Mouse (Mus musculus): Measurements from ENCODE around the gene Hspa12b. TPM values are rescaled to one million over a fixed set of nuclear protein-coding genes. Genes with fewer than 3 reads are reported as not detected.

Hspa12b gene
- polyA plus RNA-seq (2015; fragmentation: Nextera tagmentation; extraction: Ambion mirVana) = 20.3 and 21.3 TPM in 2 replicates

- H3K4me1 ChIP-seq = peaks cover 56% of the 10 kb centered on the region
- ATAC-seq (replicated peaks; ENCODE audit: low FRiP score) = peak; percentile 93
- WGBS = 0% methylated on average over 28 of the region's 28 CpGs
Observed at GRCm38 (mm10) chr2:131127161-131127730, at the start of gene Hspa12b. TSS of gene Hspa12b (plus strand) at chr2:131127280.

DNA sequence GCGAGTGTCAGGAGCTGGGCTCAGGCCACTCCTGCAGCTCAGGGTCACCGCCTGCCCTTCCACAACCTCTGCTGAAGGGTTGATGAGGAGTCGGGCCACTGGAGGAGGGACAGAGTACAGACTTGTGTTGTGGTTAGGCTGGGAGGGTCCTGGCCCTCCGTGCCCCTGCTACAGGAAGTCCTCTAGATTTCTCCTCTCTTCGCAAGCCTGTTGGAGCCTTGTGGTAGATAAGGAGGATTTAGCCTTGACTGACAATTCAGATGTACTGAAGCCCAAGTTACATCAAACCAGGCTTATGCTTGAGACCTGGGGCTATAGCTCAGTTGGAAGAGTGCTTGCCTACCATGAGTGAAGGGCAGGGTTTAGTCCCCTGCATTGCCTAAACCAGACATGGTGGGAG is 46.6 kb upstream of the Hspa12b start:
- WGBS = 66% methylated on average over 5 of the region's 5 CpGs
- no peaks in the 10 kb centered on the region for H3K36me3 ChIP-seq
- no peaks in the 10 kb centered on the region for H3K27me3 ChIP-seq
- no peak overlapping the region for H3K27ac ChIP-seq
- H3K4me3 ChIP-seq (replicated peaks) = no peak overlapping the region
- no peak overlapping the region for H3K4me2 ChIP-seq
- H3K9ac ChIP-seq = no peak overlapping the region
- no peak for ATAC-seq (replicated peaks; ENCODE audit: low FRiP score)
- no peaks in the 10 kb centered on the region for H3K4me1 ChIP-seq
- H3K9me3 ChIP-seq (replicated peaks) = no peaks in the 10 kb centered on the region

More at GRCm38 (mm10) chr2:131127161-131127730, at the start of gene Hspa12b:
- H3K4me3 ChIP-seq (replicated peaks) = peak within 1 kb of the TSS; percentile 57
- H3K36me3 ChIP-seq = no peaks in the 10 kb centered on the region
- H3K9ac ChIP-seq = peak within 1 kb of the TSS; percentile 59
- H3K27ac ChIP-seq = peak within 1 kb of the TSS; percentile 86
- peak within 1 kb of the TSS; percentile 62 for H3K4me2 ChIP-seq
- H3K27me3 ChIP-seq = no peaks in the 10 kb centered on the region
- H3K9me3 ChIP-seq (replicated peaks) = no peaks in the 10 kb centered on the region

GRCm38 (mm10) chr2:131084206-131084605 is 42.9 kb upstream of the Hspa12b start:
- no peak overlapping the region for H3K4me2 ChIP-seq
- no peaks in the 10 kb centered on the region for H3K9me3 ChIP-seq (replicated peaks)
- H3K4me3 ChIP-seq (replicated peaks) = no peak overlapping the region
- WGBS = 83% methylated on average over 4 of the region's 4 CpGs
- peaks cover 12% of the 10 kb centered on the region for H3K4me1 ChIP-seq
- no peak for ATAC-seq (replicated peaks; ENCODE audit: low FRiP score)
- no peak overlapping the region for H3K27ac ChIP-seq
- no peak overlapping the region for H3K9ac ChIP-seq
- H3K27me3 ChIP-seq = no peaks in the 10 kb centered on the region
- no peaks in the 10 kb centered on the region for H3K36me3 ChIP-seq

- Histone ChIP-seq H3K27ac (peak within 1 kb of the TSS; percentile 37; the same call in 1 of the 2 replicates), H3K4me2 (no peak within 1 kb of the TSS), H3K4me1 (peaks cover 12% of the 10 kb centered on the region), H3K27me3 (no peaks in the 10 kb centered on the region), H3K4me3 (replicated peaks) (no peak within 1 kb of the TSS), H3K36me3 (no peaks in the 10 kb centered on the region), H3K9ac (no peak within 1 kb of the TSS), H3K9me3 (replicated peaks) (no peaks in the 10 kb centered on the region)
- WGBS = 75% methylated on average over 11 of the region's 11 CpGs
- ATAC-seq (replicated peaks; ENCODE audit: low FRiP score) = no peak
Observed at GRCm38 (mm10) chr2:131086667-131087390, 40.3 kb upstream of the Hspa12b start, which contains the start of gene Siglec1. TSS of gene Siglec1 (minus strand) at chr2:131086765.

DNA sequence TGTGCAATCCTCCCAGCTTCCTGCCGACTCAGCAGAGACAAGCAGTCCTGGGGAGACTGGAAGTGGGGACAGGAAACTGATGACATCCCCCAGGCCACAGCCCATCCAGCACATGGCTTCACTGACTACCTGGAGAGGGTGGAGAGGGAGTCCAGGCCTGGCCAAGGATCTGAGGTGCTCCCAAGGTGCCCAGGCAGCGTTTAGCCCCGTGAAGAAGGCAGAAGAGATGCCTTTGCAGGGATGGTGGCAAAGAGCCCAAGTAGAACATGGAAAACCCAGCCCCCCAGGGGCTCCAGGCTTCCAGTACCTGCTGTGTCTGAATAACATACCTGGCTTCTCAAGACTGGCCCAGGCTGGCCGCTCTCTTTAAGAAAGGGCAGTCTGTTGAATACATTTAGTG is 38.5 kb upstream of the Hspa12b start:
- H3K27ac ChIP-seq = no peak overlapping the region
- peaks cover 12% of the 10 kb centered on the region for H3K4me1 ChIP-seq
- 75% methylated on average over 4 of the region's 4 CpGs for WGBS

GRCm38 (mm10) chr2:131089634-131090033 is 37.4 kb upstream of the Hspa12b start:
- Histone ChIP-seq H3K27ac (no peak overlapping the region), H3K4me1 (peaks cover 12% of the 10 kb centered on the region), H3K9me3 (replicated peaks) (no peaks in the 10 kb centered on the region), H3K4me2 (no peak overlapping the region), H3K36me3 (no peaks in the 10 kb centered on the region), H3K9ac (no peak overlapping the region), H3K27me3 (no peaks in the 10 kb centered on the region), H3K4me3 (replicated peaks) (no peak overlapping the region)
- WGBS = 76% methylated on average over 1 of the region's 1 CpGs
- ATAC-seq (replicated peaks; ENCODE audit: low FRiP score) = no peak

More for the DNA sequence above, 38.5 kb upstream of the Hspa12b start:
- Histone ChIP-seq H3K27me3 (no peaks in the 10 kb centered on the region), H3K9ac (no peak overlapping the region), H3K4me2 (no peak overlapping the region), H3K36me3 (no peaks in the 10 kb centered on the region), H3K9me3 (replicated peaks) (no peaks in the 10 kb centered on the region), H3K4me3 (replicated peaks) (no peak overlapping the region)
- no peak for ATAC-seq (replicated peaks; ENCODE audit: low FRiP score)

- Histone ChIP-seq H3K9me3 (replicated peaks) (no peaks in the 10 kb centered on the region), H3K4me1 (peaks cover 16% of the 10 kb centered on the region), H3K9ac (no peak overlapping the region), H3K27me3 (no peaks in the 10 kb centered on the region), H3K27ac (0 out of 2 replicates have a peak overlapping the region, but pooled peaks have one; percentile 22), H3K36me3 (no peaks in the 10 kb centered on the region), H3K4me3 (replicated peaks) (no peak overlapping the region), H3K4me2 (no peak overlapping the region)
- 66% methylated on average over 3 of the region's 3 CpGs for WGBS
- ATAC-seq (replicated peaks; ENCODE audit: low FRiP score) = no peak
Observed at GRCm38 (mm10) chr2:131090852-131091251, 36.2 kb upstream of the Hspa12b start.

GRCm38 (mm10) chr2:131093577-131093976 is 33.5 kb upstream of the Hspa12b start:
- no peak overlapping the region for H3K27ac ChIP-seq
- no peak overlapping the region for H3K4me3 ChIP-seq (replicated peaks)
- no peaks in the 10 kb centered on the region for H3K9me3 ChIP-seq (replicated peaks)
- no peaks in the 10 kb centered on the region for H3K36me3 ChIP-seq
- H3K9ac ChIP-seq = no peak overlapping the region
- peaks cover 24% of the 10 kb centered on the region for H3K4me1 ChIP-seq
- 88% methylated on average over 5 of the region's 5 CpGs for WGBS
- no peak for ATAC-seq (replicated peaks; ENCODE audit: low FRiP score)
- H3K27me3 ChIP-seq = no peaks in the 10 kb centered on the region
- H3K4me2 ChIP-seq = no peak overlapping the region

DNA sequence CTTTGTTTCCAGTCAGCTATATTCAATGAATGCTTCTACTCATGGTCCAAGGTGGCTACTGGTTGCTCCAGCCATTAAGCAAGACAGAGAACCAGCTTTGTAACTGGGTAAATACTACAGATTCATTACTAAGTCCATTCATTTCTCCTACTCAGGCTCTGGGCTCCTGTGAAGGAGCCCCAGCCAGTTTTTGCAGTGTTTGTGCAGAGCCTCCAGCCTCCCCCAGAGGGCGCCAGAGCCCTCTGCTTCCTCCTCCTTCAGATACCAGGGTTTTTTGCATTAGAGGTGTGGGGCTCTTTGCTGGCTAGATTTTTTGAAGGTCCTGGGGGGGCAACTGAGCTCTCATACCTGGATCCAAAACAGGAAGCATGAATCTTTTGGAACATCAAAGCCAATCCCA is 32.3 kb upstream of the Hspa12b start:
- Histone ChIP-seq H3K4me3 (replicated peaks) (no peak overlapping the region), H3K9ac (no peak overlapping the region), H3K9me3 (replicated peaks) (no peaks in the 10 kb centered on the region), H3K4me1 (peaks cover 24% of the 10 kb centered on the region), H3K4me2 (no peak overlapping the region), H3K36me3 (no peaks in the 10 kb centered on the region), H3K27me3 (no peaks in the 10 kb centered on the region), H3K27ac (no peak overlapping the region)
- WGBS = 4% methylated on average over 1 of the region's 1 CpGs
- ATAC-seq (replicated peaks; ENCODE audit: low FRiP score) = no peak

- ATAC-seq (replicated peaks; ENCODE audit: low FRiP score) = peak; percentile 92
- Histone ChIP-seq H3K27ac (peak overlapping the region; percentile 92), H3K4me1 (peaks cover 24% of the 10 kb centered on the region), H3K9ac (no peak overlapping the region), H3K36me3 (no peaks in the 10 kb centered on the region), H3K4me2 (peak overlapping the region; percentile 44), H3K9me3 (replicated peaks) (no peaks in the 10 kb centered on the region), H3K27me3 (no peaks in the 10 kb centered on the region), H3K4me3 (replicated peaks) (peak overlapping the region; percentile 23)
- 3% methylated on average over 9 of the region's 9 CpGs for WGBS
Observed at GRCm38 (mm10) chr2:131096101-131096795, 30.8 kb upstream of the Hspa12b start.

DNA sequence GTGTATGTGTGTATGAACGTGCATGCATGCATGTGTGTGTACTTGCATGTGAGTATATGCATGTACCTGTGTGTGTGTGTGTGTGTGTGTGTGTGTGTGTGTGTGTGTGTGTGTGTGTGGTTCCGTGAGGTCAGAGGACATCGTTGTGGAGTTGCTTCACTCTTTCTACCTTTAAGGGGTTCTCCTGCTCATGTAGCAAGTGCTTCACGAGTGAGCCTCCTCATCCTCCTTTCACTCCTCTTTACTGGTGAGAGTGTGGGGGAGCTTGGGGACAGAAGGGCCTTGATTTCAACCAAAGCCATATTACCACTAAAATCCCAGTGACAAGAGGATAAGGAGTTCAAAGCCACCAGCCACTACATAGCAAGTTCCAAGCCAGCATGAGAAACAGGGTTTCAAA is 30.0 kb upstream of the Hspa12b start:
- Histone ChIP-seq H3K4me2 (peak overlapping the region; percentile 44), H3K9ac (0 out of 2 replicates have a peak overlapping the region, but pooled peaks have one; percentile 7), H3K27ac (peak overlapping the region; percentile 92), H3K9me3 (replicated peaks) (no peaks in the 10 kb centered on the region), H3K27me3 (no peaks in the 10 kb centered on the region), H3K4me3 (replicated peaks) (no peak overlapping the region), H3K36me3 (no peaks in the 10 kb centered on the region), H3K4me1 (peaks cover 24% of the 10 kb centered on the region)
- no peak for ATAC-seq (replicated peaks; ENCODE audit: low FRiP score)
- 62% methylated on average over 4 of the region's 4 CpGs for WGBS

DNA sequence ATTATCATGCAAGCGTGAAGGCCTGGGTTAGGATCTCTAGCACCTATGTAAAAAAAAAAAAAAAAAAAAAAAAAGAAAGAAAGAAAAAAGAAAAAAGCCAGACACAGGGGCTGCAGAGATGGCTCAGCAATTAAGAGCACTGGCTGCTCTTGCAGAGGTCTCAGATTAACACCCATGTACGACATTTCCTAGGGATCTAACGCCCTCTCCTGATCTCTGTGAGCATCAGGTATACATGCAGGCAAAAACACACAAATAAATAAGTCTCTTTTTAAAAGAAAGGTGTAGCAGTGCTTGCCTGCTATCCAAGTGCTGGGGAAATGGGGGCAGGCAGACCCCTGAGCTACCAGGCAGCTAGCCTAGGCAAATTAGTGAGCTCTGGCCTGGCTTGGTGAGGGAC is 25.6 kb upstream of the Hspa12b start:
- no peaks in the 10 kb centered on the region for H3K36me3 ChIP-seq
- no peak overlapping the region for H3K4me2 ChIP-seq
- H3K27me3 ChIP-seq = no peaks in the 10 kb centered on the region
- ATAC-seq (replicated peaks; ENCODE audit: low FRiP score) = no peak
- H3K9me3 ChIP-seq (replicated peaks) = no peaks in the 10 kb centered on the region
- peaks cover 13% of the 10 kb centered on the region for H3K4me1 ChIP-seq
- no peak overlapping the region for H3K4me3 ChIP-seq (replicated peaks)
- no peak overlapping the region for H3K27ac ChIP-seq
- WGBS = 51% methylated on average over 3 of the region's 3 CpGs
- no peak overlapping the region for H3K9ac ChIP-seq

Data from kidney, embryonic 15.5 days (tissue).